Mouse (Mus musculus): ENCODE measurements around the gene Rwdd2a.

GRCm38 (mm10) chr9:86549637-86550162 is 22.1 kb upstream of the Rwdd2a start:
- TF ChIP-seq GATA1 (IDR thresholded peaks at IDR 0.05; ENCODE audit: low read length): no peak
- TF ChIP-seq TAL1 (IDR thresholded peaks at IDR 0.05; ENCODE audit: low read length): no peak

Measured in erythroblast, embryonic 14.5 days (primary cell).